Mouse (Mus musculus) adrenal gland, postnatal 36 days (tissue): ENCODE results near the gene Slc23a2. TPM values are rescaled to one million over a fixed set of nuclear protein-coding genes. Genes with fewer than 3 reads are reported as not detected.
A peak's percentile ranks its signal among the peaks of the same experiment; 100 is the strongest.

Experiments used
- DNase-seq, 2 experiments: peaks; one replicate each; pipeline ENCODE4 v3.0.0; 2021; ENCODE audit warnings: mixed read lengths in 1 of 2
- total RNA-seq, 2 experiments: library from RNA; stranded (reverse); gene quantifications; 2 replicates each; pipeline ENCODE4 v1.2.3; 2021

Slc23a2 gene
- total RNA-seq, 2 experiments from 2014 or later = 85.9 to 282 TPM

GRCm38 (mm10) chr2:132048143-132048772, 96.7 kb downstream of the Slc23a2 start:
- DNase-seq = no peak

GRCm38 (mm10) chr2:132047364-132047763, 97.5 kb downstream of the Slc23a2 start:
- no peak for DNase-seq

- no peak for DNase-seq
Measured at GRCm38 (mm10) chr2:132046659-132047058, 98.2 kb downstream of the Slc23a2 start.

GRCm38 (mm10) chr2:132044320-132045274, 100.3 kb downstream of the Slc23a2 start:
- no peak for DNase-seq

GRCm38 (mm10) chr2:132043101-132043621, 101.7 kb downstream of the Slc23a2 start:
- DNase-seq = peak; percentile 81 to 82

GRCm38 (mm10) chr2:132039894-132040293, 105.0 kb downstream of the Slc23a2 start:
- DNase-seq = no peak

- no peak for DNase-seq
Measured at GRCm38 (mm10) chr2:132036326-132036725, 108.6 kb downstream of the Slc23a2 start.

- DNase-seq = no peak
Measured at GRCm38 (mm10) chr2:132035470-132035835, 109.5 kb downstream of the Slc23a2 start.

GRCm38 (mm10) chr2:132034590-132035469, 110.1 kb downstream of the Slc23a2 start:
- DNase-seq = no peak

GRCm38 (mm10) chr2:132031364-132032095, 113.4 kb downstream of the Slc23a2 start:
- DNase-seq = no peak

GRCm38 (mm10) chr2:132030418-132031363, 114.2 kb downstream of the Slc23a2 start:
- DNase-seq = no peak

GRCm38 (mm10) chr2:132029646-132030417, 115.1 kb downstream of the Slc23a2 start, which contains the start of gene Rassf2:
Gene Rassf2 (minus strand): TSS chr2:132030258.
- DNase-seq = peak; percentile 77 to 84

- peak; percentile 38 to 44 for DNase-seq
Measured at GRCm38 (mm10) chr2:132028894-132029605, 115.9 kb downstream of the Slc23a2 start.

- DNase-seq = no peak
Measured at GRCm38 (mm10) chr2:132028107-132028506, 116.8 kb downstream of the Slc23a2 start.

- DNase-seq = no peak
Measured at GRCm38 (mm10) chr2:132027366-132027765, 117.5 kb downstream of the Slc23a2 start.

- no peak for DNase-seq
Measured at GRCm38 (mm10) chr2:132024028-132024427, 120.9 kb downstream of the Slc23a2 start.

GRCm38 (mm10) chr2:132022621-132023020, 122.3 kb downstream of the Slc23a2 start:
- DNase-seq = no peak

- no peak for DNase-seq
Measured at GRCm38 (mm10) chr2:132021616-132022015, 123.3 kb downstream of the Slc23a2 start.
